Mouse (Mus musculus) ES-Bruce4 (cell line): ENCODE measurements around the gene Ahcy. TPM values are rescaled to one million over a fixed set of nuclear protein-coding genes. Genes with fewer than 3 reads are reported as not detected.
"Not testable (repeated sequence)": the region's sequence is repeated elsewhere in the genome, so short reads cannot be mapped to it uniquely, and the experiment has no call there.

ENCODE experiments used
- H3K27ac ChIP-seq: 2 replicates; pipeline ENCODE4 v1.5.1; 2012; ENCODE audit warnings: low read length, inconsistent platforms; ENCODE audit not compliant: insufficient read depth
- H3K27me3 ChIP-seq: 2 replicates; pipeline ENCODE4 v1.6.1; 2012; ENCODE audit warnings: mild to moderate bottlenecking, low read length, inconsistent platforms; ENCODE audit not compliant: control insufficient read depth, poor library complexity, insufficient read depth, severe bottlenecking
- H3K36me3 ChIP-seq: 2 replicates; pipeline ENCODE4 v1.6.1; 2012; ENCODE audit warnings: inconsistent platforms, mild to moderate bottlenecking, low read length, moderate library complexity; ENCODE audit not compliant: control insufficient read depth, poor library complexity, insufficient read depth, severe bottlenecking
- H3K4me1 ChIP-seq: one replicate; pipeline ENCODE4 v1.8.1; 2011; ENCODE audit warnings: low read length; ENCODE audit not compliant: control insufficient read depth, insufficient read depth
- H3K4me3 ChIP-seq: 2 replicates; pipeline ENCODE4 v1.5.1; 2011; ENCODE audit warnings: low read depth, mild to moderate bottlenecking, low read length
- H3K9ac ChIP-seq: 2 replicates; pipeline ENCODE4 v1.6.1; 2012; ENCODE audit warnings: low read depth, mild to moderate bottlenecking, inconsistent platforms; ENCODE audit not compliant: poor library complexity, severe bottlenecking
- H3K9me3 ChIP-seq: replicated peaks from 2 replicates; pipeline ENCODE4 v1.6.1; 2012; ENCODE audit warnings: mild to moderate bottlenecking, low read length, inconsistent platforms; ENCODE audit not compliant: control insufficient read depth, poor library complexity, insufficient read depth, severe bottlenecking
- CTCF ChIP-seq: IDR thresholded peaks from one replicate; pipeline ENCODE4 v1.8.1; 2011; ENCODE audit warnings: low read depth, low read length
- EP300 ChIP-seq: IDR thresholded peaks from 2 replicates; pipeline ENCODE4 v1.6.1; 2011; ENCODE audit warnings: low read depth, low read length; ENCODE audit not compliant: insufficient read depth
- POLR2A ChIP-seq: IDR thresholded peaks from one replicate; pipeline ENCODE4 v1.8.1; 2011; ENCODE audit warnings: low read length; ENCODE audit not compliant: insufficient read depth
- polyA plus RNA-seq: library from polyadenylated mRNA; stranded (reverse); fragments of >200 nt; gene quantifications from 2 replicates; pipeline ENCODE4 v1.2.4, GENCODE M21; 2011; ENCODE audit warnings: low read depth; ENCODE audit not compliant: missing spikeins, insufficient read depth, insufficient read length

Gene Ahcy
- polyA plus RNA-seq = 100 and 102 TPM in 2 replicates

- peaks cover 2% of the 10 kb centered on the region; the same call in 1 of the 2 replicates for H3K36me3 ChIP-seq
- no peaks in the 10 kb centered on the region for H3K9me3 ChIP-seq
- no peaks in the 10 kb centered on the region for H3K27me3 ChIP-seq
- TF ChIP-seq CTCF = no peak
- no peak for TF ChIP-seq EP300
- TF ChIP-seq POLR2A = peak; percentile 79
- peak within 1 kb of the TSS; percentile 93 for H3K4me3 ChIP-seq
- peaks cover 2% of the 10 kb centered on the region for H3K4me1 ChIP-seq
- H3K27ac ChIP-seq = peak within 1 kb of the TSS; percentile 18; the same call in 1 of the 2 replicates
- peak within 1 kb of the TSS; percentile 73 for H3K9ac ChIP-seq
These were observed at the start of gene Ahcy for GRCm38 (mm10) chr2:155073978-155074765. TSS of gene Ahcy (minus strand) at chr2:155074497.

GRCm38 (mm10) chr2:155115216-155115830 lies 41.0 kb upstream of the Ahcy start:
- H3K27ac ChIP-seq = no peak overlapping the region
- H3K4me1 ChIP-seq = no peaks in the 10 kb centered on the region
- H3K27me3 ChIP-seq = no peaks in the 10 kb centered on the region; the same call in 1 of the 2 replicates
- TF ChIP-seq CTCF (no peak), EP300 (no peak), POLR2A (no peak)
- H3K9ac ChIP-seq = no peak overlapping the region
- no peaks in the 10 kb centered on the region for H3K36me3 ChIP-seq
- H3K9me3 ChIP-seq = peaks cover 6% of the 10 kb centered on the region
- no peak overlapping the region for H3K4me3 ChIP-seq

GRCm38 (mm10) chr2:155107276-155107675 lies 33.0 kb upstream of the Ahcy start:
- not testable (repeated sequence) for H3K36me3 ChIP-seq, H3K9ac ChIP-seq, H3K9me3 ChIP-seq, H3K27ac ChIP-seq, H3K27me3 ChIP-seq, H3K4me3 ChIP-seq, H3K4me1 ChIP-seq

DNA sequence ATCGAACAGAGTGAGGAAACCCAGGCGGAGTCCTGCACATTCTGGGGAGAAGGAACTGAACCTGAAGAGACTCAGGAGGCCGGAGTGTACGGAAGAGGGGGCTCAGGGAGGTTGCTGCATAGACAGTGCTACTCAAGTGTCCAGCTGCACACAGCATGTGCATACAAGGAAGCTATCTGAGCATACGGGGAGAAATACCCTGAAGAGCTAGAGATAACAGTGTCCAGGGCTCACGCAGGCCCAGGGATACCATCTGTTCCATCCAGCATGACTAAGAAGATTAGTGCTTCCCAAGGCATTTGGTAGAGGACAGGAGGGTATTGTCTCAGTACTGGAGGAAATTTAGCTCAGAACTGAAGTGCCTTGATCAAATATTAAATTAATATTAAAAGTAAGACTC lies 29.3 kb upstream of the Ahcy start:
- Histone ChIP-seq H3K36me3 (no peaks in the 10 kb centered on the region), H3K4me3 (no peak overlapping the region), H3K9me3 (no peaks in the 10 kb centered on the region), H3K27me3 (no peaks in the 10 kb centered on the region), H3K9ac (no peak overlapping the region), H3K4me1 (peaks cover 4% of the 10 kb centered on the region), H3K27ac (no peak overlapping the region)
- TF ChIP-seq CTCF (no peak), EP300 (no peak), POLR2A (no peak)

DNA sequence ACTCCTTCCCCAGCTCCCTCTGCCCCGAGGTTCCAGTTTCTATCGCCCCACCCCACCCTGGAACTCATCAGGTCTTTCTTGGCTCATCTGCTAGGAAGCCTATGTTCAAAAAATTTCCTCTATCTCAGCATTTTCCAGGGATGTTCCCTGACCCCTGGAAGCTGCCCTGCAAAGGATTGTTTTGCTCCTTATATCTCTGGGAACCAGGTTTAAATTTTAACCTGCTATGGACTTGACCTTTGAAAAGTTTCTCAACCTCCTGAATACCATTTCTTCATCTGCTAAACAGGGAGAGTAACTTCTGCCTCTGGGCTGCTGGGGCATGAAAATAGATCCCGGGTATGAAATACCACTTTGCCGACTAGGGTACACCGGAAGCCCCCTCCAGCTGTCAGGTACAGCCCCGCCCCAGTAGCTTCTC lies 27.5 kb upstream of the Ahcy start:
- H3K4me1 ChIP-seq = peaks cover 4% of the 10 kb centered on the region
- H3K9me3 ChIP-seq = 0 out of 2 replicates have a peak, but pooled peaks cover 1% of the 10 kb centered on the region
- no peaks in the 10 kb centered on the region for H3K36me3 ChIP-seq
- no peaks in the 10 kb centered on the region for H3K27me3 ChIP-seq
- H3K9ac ChIP-seq = no peak overlapping the region
- no peak overlapping the region for H3K4me3 ChIP-seq
- TF ChIP-seq EP300 (no peak), POLR2A (no peak), CTCF (no peak)
- no peak overlapping the region for H3K27ac ChIP-seq

DNA sequence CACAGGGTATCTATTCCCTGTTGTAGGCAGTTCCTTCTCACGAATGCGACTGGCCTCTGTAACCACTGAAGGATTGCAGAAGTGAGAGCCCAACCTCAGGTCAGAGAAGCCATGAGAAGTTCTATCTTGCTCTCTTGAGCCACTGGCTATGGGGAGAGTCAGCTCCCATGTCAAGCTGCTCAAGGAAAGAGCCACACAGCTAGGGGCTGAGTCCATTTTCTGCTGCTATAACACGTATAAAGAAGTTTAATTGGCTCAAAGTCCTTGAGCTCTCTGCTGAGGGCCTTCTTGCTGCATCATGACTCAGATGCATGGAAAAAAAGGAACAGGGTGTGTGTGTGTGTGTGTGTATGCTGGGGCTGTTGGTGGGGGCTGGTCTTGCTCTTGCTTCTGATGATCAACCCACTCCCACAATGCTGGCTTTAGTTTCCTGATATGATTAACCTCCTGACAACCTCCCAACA lies 26.5 kb upstream of the Ahcy start:
- no peak overlapping the region for H3K27ac ChIP-seq
- H3K4me1 ChIP-seq = peaks cover 4% of the 10 kb centered on the region
- H3K36me3 ChIP-seq = no peaks in the 10 kb centered on the region
- 0 out of 2 replicates have a peak, but pooled peaks cover 2% of the 10 kb centered on the region for H3K9me3 ChIP-seq
- TF ChIP-seq POLR2A = no peak
- TF ChIP-seq CTCF = no peak
- no peak for TF ChIP-seq EP300
- no peak overlapping the region for H3K4me3 ChIP-seq
- no peak overlapping the region for H3K9ac ChIP-seq
- H3K27me3 ChIP-seq = no peaks in the 10 kb centered on the region
